Mouse (Mus musculus): ENCODE data around the gene Fam149b. TPM values are rescaled to one million over a fixed set of nuclear protein-coding genes. Genes with fewer than 3 reads are reported as not detected.

The Fam149b gene
- polyA plus RNA-seq, 1 experiment from 2014 or later: 22.6 TPM

GRCm38 (mm10) chr14:20423046-20423445, 75.1 kb downstream of the Fam149b start:
- Histone ChIP-seq H3K4me3 (ENCODE audit: inconsistent target) (no peak overlapping the region), H3K79me2 (ENCODE audit: inconsistent target) (no peaks in the 10 kb centered on the region), H3K27ac (no peak overlapping the region), H3K36me3 (ENCODE audit: inconsistent target) (no peaks in the 10 kb centered on the region)
- 84% methylated on average over 6 of the region's 6 CpGs for WGBS (ENCODE audit: missing documents)

DNA sequence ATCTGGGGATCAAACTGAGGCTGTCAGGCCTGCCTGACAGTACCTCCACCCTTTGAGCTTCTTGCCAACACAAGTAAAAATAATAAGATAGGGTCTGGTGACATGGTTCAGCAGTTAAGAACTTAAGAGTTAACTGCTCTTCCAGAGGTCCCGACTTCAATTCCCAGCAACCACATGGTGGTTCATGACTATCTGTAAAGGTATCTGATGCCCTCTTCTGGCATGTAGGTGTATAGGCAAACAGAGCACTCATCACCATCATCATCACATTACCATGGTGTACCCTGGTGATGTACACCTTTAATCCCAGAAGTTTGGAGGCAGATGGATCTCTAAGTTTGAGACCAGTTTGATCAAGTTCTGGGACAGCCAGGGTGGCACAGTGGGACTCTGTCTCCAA, 80.6 kb downstream of the Fam149b start:
- Histone ChIP-seq H3K27ac (no peak overlapping the region), H3K79me2 (ENCODE audit: inconsistent target) (no peaks in the 10 kb centered on the region), H3K4me3 (ENCODE audit: inconsistent target) (no peak overlapping the region), H3K36me3 (ENCODE audit: inconsistent target) (no peaks in the 10 kb centered on the region)
- 23% methylated on average over 1 of the region's 1 CpGs for WGBS (ENCODE audit: missing documents)

- Histone ChIP-seq H3K36me3 (ENCODE audit: inconsistent target) (no peaks in the 10 kb centered on the region), H3K79me2 (ENCODE audit: inconsistent target) (no peaks in the 10 kb centered on the region), H3K4me3 (ENCODE audit: inconsistent target) (no peak overlapping the region), H3K27ac (no peak overlapping the region)
- WGBS (ENCODE audit: missing documents): 50% methylated on average over 1 of the region's 1 CpGs
Observed at GRCm38 (mm10) chr14:20429833-20430232, 81.9 kb downstream of the Fam149b start.

- H3K79me2 ChIP-seq (ENCODE audit: inconsistent target): no peaks in the 10 kb centered on the region
- WGBS (ENCODE audit: missing documents): 87% methylated on average over 6 of the region's 6 CpGs
- no peak overlapping the region for H3K27ac ChIP-seq
- no peaks in the 10 kb centered on the region for H3K36me3 ChIP-seq (ENCODE audit: inconsistent target)
- no peak overlapping the region for H3K4me3 ChIP-seq (ENCODE audit: inconsistent target)
Observed at GRCm38 (mm10) chr14:20431726-20432125, 83.8 kb downstream of the Fam149b start.

- H3K36me3 ChIP-seq (ENCODE audit: inconsistent target): no peaks in the 10 kb centered on the region
- H3K79me2 ChIP-seq (ENCODE audit: inconsistent target): no peaks in the 10 kb centered on the region
- 90% methylated on average over 4 of the region's 4 CpGs for WGBS (ENCODE audit: missing documents)
- H3K27ac ChIP-seq: no peak overlapping the region
- no peak overlapping the region for H3K4me3 ChIP-seq (ENCODE audit: inconsistent target)
Observed at GRCm38 (mm10) chr14:20432420-20432819, 84.5 kb downstream of the Fam149b start.

Other genes starting within 250 kb of the Fam149b start
- 1.5 to 4.8 TPM (median 4.1 TPM) in 3 replicates for gene Saysd1, start 209.6 kb upstream of the Fam149b start, polyA plus RNA-seq (2018)
- 0.04 to 0.30 TPM (median 0.16 TPM) in 3 replicates for gene Kcnk5, start 166.4 kb upstream of the Fam149b start, polyA plus RNA-seq (2018)
- gene Kcnk16, start 79.0 kb upstream of the Fam149b start, polyA plus RNA-seq (2018): not detected in 3 replicates
- gene Nudt13, start 53.5 kb upstream of the Fam149b start, polyA plus RNA-seq (2018): 14.1 to 21.2 TPM (median 17.6 TPM) in 3 replicates
- gene Ecd, start within 50 bp of the Fam149b start, polyA plus RNA-seq (2018): 20.4 to 33.9 TPM (median 25.3 TPM) in 3 replicates
- 18.9 to 48.0 TPM (median 43.5 TPM) in 3 replicates for gene Dnajc9, start 40.7 kb downstream of the Fam149b start, polyA plus RNA-seq (2018)
- gene Mrps16, start 45.5 kb downstream of the Fam149b start, polyA plus RNA-seq (2018): 11.6 to 27.2 TPM (median 18.7 TPM) in 3 replicates
- gene Cfap70, start 104.1 kb downstream of the Fam149b start, polyA plus RNA-seq (2018): not detected in 3 replicates
- 105 to 128 TPM (median 106 TPM) in 3 replicates for gene Anxa7, start 132.0 kb downstream of the Fam149b start, polyA plus RNA-seq (2018)
- 0.57 TPM in 1 of 3 replicates, not detected in the others for gene Mss51, start 148.7 kb downstream of the Fam149b start, polyA plus RNA-seq (2018)
- gene Ppp3cb, start 198.4 kb downstream of the Fam149b start, polyA plus RNA-seq (2018): 39.2 to 44.9 TPM (median 43.1 TPM) in 3 replicates

All from macrophage (primary cell).